Mouse (Mus musculus) frontal cortex, postnatal 25 days (tissue): Measurements from ENCODE around the gene Rnd2.
"Not testable (repeated sequence)": the region's sequence is repeated elsewhere in the genome, so short reads cannot be mapped to it uniquely, and the experiment has no call there.

ENCODE experiments used
- DNase-seq, 2 experiments: peaks; one replicate each; pipeline ENCODE4 v3.0.0; 2022; ENCODE audit warnings: low spot score in 2 of 2

The Rnd2 gene

GRCm38 (mm10) chr11:101446860-101447259, 17.9 kb upstream of the Rnd2 start:
- DNase-seq: not testable (repeated sequence)

DNA sequence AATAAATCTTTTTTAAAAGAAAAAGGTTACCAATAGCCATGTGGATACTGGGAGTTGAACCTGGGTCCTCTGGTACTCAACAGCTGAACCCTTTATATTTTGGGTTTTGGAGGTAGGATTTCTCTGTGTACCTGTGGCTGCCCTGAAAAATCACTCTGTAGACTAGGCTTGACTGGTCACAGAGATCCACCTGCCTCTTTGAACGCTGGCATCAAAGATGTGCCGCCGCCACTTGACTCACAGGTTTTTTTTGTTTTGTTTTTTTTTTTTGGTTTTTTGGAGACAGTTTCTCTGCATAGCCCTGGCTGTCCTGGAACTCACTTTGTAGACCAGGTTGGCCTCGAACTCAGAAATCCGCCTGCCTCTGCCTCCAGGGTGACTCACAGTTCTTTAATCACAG, 17.0 kb upstream of the Rnd2 start:
- no peak for DNase-seq

DNA sequence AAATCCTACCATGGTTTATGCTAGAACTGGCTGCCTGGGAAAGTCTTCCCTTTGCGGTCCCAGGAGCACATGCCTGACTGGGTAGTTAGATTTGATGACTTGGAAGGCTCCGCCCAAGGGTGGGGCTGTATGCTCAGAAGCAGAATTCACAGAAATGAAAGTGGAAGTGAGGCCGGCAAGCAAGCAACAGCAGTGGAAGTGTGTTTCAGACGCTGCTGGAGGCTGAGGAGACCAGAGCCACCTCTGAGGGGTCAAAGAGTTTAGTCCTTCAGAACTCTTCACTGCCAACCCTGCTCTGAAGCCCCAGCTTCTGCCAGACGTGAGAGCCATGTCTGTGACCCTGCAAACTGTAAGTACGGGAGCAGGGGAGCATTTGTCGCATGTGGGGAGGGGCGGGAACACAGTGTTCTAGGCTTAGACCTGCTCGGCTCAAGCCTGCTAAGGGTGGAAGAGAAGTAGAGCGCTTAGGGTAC, 16.5 kb upstream of the Rnd2 start, which contains the start of gene Ifi35:
TSS of gene Ifi35 (plus strand) at position 134 of the 473 bp plus-strand sequence.
- DNase-seq: no peak

DNA sequence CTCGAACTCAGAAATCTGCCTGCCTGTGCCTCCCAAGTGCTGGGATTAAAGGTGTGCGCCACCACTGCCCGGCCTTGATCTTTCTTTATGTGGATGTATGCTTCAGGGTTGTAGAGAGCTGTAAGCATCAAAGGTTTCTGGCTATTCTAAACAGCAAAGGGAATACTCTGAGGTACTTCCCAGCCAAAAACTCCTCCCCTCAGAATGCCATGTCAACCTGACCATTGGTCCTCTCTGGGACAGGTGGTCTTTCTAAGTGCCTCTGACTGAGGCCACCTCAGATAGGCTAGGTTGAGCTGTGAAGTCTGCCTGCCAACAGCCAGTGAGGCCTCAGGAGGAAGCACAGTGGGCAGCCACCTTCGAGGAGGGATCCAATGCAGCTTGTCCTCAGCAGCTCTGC, 15.9 kb upstream of the Rnd2 start:
- no peak for DNase-seq

DNA sequence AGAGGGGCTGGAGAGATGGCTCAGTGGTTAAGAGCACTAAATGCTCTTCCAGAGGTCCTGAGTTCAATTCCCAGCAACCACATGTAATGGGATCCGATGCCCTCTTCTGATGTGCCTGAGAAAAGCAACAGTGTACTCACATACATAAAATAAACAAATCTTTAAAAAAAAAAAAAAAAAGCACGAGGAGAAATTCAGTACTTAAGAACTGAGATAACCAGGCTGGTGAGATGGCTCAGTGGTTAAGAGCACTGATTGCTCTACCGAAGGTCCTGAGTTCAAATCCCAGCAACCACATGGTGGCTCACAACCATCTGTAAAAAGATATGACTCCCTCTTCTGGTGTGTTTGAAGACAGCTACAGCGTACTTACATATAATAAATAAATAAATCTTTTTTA, 15.2 kb upstream of the Rnd2 start:
- not testable (repeated sequence) for DNase-seq

DNA sequence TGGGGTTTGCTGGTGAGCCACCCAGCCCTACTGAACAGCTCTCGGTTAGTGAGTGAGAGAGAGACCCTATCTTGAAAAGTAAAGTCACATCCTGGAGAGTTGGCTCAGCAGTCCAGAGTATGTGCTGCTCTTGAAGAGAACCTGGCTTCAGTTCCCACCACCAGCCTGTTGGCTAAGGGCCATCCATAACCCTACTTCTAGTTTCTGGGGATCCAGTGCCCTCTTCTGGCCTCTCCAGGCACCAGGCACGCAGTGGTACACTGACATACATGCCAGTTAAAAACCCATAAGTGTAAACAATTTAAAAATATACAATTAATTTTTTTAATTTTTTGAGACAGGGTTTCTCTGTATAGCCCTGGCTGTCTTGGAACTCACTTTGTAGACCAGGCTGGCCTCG, 14.4 kb upstream of the Rnd2 start:
- DNase-seq: no peak

- no peak for DNase-seq
These were observed 13.3 kb upstream of the Rnd2 start for GRCm38 (mm10) chr11:101451536-101451935.

DNA sequence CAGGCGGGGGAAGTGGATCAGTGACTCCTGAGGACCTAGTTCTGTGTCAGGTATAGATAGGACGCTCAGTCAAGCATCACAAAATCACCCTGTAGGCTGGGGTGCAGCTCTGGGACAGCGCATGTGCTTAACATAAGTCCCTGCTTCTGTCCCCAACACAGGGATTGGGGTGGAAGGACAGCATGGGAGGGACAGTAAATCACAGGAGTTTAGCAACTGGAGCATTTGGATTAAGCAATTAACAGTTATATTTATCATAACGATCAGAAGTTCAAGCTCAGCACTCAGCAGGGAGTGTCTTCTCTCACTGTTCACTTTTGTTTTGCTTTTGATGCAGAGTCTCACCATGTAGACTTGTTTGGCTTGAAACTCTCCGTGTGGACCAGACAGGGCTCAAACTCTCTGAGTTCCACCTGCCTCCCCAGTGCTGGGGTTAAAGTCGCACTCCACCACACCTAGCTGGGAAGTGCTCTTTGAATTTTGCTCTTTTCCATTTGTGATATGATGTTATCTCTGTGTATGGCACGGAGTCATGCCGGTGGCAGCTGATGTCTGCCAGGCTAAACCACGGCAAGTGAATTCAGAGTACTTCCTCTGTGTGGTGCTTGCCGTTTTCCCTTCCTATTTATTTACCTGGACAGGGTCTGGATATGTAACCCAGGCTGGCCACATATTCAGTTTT, 12.6 kb upstream of the Rnd2 start:
- no peak for DNase-seq

DNA sequence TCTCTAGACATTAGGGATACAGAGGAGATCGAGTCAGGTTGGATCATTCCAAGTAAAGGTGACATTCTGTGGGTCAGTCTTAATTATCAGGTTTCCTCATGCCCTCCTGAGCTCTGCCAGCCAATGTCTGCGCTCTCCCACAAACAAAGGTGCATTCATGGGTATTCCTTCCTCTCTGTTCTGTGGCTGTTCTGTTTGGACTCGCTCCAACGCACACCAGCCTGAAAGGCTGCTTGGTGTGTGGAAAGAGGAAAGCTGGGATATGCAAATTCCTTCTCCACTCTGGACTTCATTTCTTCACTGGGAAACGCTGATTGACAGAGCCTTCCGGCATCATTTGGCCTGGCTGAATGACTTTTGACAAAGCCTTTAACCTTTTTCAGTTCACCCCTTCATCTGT, 10.1 kb upstream of the Rnd2 start:
- no peak for DNase-seq

DNA sequence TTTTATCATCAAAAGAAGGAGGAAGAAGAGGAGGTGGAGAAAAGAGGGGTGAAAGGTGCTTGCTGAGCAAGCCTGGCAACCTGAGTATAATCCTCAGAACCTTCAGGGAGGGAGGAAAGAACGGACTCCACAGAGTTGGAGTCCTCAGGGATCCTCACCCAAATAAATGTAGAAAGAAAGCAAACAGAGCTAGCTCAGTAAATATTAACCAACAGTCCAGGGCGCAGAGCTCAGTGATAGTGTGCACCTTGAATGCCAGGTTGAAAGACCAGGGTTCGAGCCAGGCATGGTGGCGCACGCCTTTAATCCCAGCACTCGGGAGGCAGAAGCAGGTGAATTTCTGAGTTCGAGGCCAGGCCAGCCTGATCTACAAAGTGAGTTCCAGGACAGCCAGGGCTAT, 9.2 kb upstream of the Rnd2 start:
- DNase-seq: no peak

DNA sequence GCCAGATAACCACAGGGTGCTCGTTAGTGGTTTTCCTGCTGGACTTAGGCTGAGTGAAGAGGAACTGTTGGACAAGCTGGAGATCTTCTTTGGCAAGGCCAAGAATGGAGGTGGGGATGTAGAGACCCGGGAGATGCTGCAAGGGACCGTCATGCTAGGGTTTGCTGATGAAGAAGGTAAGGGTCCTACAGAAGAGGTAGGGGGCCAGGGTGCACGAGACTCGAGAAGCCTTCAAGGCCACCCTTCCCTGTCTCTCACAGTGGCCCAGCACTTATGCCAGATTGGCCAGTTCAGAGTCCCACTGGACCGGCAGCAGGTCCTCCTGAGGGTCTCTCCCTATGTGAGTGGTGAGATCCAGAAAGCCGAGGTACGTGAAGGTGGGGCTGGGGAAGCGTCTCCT, 7.2 kb upstream of the Rnd2 start:
- DNase-seq: no peak

- DNase-seq: no peak
These were observed 6.6 kb upstream of the Rnd2 start for GRCm38 (mm10) chr11:101458217-101458616.

DNA sequence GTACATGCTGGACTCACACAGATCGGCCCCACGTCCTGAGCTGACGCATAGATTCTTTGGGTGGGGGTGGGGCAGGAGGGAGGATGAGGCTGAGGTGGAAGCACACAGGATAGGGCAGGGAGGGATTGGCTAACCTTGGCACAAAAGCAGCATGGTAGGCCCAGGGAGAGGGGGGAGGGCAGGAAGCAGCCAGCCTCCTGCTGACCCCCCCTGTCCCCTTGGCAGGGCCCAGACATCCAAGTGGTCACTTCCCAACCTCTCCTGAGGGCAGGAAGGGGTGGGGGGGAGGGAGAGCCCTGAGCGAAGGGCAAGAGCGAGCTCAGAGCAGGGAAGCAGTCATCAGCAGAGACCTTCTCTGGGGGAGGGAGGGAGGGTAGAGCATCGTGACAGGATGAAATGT, 5.1 kb upstream of the Rnd2 start:
- no peak for DNase-seq

- no peak for DNase-seq
These were observed 4.5 kb upstream of the Rnd2 start for GRCm38 (mm10) chr11:101460321-101460720.

DNA sequence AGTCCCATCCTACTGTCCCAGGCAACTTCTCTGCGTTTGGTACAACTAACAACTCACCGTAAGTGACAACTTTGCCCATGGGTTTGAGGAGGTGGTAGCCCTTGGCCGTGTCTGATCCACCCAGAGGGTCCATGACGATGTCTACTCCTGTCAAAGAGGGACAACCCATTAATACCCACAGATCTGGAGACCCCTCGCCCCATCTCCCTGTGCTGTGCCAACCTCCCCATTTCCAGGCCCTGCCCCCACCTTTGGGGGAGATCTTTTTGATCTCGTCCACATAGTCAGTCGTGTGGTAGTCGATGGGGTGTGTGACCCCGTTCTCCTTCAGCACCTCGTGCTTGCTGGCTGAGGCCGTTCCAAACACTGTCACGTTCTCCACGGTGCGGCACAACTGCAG, 2.7 kb upstream of the Rnd2 start:
- DNase-seq: no peak

DNA sequence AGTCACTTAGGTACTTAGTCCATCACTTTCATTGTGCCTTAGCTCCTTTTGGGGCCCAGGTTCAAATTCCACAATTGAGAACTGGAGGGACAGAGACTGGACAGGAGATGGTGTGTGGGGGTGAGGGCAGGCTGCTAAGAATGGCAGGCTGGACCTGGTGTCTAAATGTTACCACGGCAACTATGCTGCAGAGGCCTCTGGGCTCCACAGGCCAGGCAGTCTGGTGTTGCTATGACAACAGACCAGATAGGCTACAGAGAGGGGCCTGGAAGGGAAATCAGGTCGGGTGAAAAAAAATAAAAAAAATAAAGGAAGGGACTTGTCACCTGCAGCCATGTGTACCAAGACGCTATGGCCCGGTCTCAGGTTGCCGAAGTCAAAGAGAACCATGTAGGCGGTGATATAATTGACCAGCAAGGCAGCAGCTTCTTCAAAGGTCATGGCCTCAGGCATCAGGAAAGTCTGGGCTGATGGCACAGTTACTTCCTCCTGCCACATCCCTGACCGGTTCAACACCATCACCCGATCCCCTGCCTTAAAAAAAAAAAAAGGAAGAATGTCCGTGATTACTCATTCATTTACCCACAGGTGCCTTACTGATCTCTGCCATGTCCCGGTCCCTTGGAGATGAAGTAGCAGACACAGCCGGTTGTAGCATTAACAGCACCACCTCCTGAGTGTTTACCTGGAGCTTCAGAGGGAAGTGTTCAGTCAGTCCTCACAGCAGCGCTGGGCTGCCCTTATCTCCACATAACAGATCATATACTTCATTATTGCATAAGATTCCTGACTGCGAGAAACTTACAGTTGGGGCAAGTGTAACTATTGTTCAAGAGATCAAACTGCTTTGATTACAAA, 2.0 kb upstream of the Rnd2 start:
- no peak for DNase-seq

DNA sequence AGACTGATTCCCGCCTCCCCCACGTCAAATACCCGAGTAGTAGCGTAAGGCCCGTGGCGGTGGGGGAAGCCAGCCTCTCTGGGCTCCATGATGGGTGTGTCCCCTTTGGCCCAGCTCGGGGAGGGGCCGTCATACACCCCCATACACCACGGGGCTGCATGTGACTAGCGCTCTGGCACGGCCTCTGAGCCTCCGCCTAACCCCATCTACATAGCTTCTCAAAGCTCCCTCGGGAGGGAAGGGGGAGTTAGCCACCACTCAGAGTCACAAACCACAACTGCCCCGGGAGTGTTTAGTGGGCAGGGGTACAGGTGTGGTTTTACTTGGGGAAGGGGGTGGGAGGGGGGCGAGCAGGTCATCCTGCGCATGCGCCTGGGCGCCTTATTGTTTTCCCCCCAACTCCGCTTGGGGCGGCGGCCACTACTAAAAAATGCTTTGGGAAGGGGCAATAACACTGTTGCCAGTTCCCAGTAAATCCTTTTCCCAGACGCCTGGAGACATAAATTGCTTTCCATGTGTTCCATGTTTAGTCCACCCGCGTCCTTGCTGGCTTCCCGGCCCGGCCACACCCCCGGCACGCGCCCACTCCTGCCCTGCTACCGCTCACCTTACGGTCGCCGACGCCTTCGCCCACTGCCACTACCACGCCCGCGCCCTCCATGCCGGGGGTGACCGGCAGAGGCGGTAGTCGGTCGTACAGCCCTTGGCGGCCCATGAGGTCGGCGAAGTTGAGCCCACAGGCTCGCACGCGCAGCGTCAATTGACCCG, 486 bp downstream of the Rnd2 start:
- no peak for DNase-seq

- DNase-seq: no peak
These were observed 1.2 kb downstream of the Rnd2 start, which contains the start of gene Vat1 for GRCm38 (mm10) chr11:101465869-101466551. TSS of gene Vat1 (minus strand) at chr11:101466230.

DNA sequence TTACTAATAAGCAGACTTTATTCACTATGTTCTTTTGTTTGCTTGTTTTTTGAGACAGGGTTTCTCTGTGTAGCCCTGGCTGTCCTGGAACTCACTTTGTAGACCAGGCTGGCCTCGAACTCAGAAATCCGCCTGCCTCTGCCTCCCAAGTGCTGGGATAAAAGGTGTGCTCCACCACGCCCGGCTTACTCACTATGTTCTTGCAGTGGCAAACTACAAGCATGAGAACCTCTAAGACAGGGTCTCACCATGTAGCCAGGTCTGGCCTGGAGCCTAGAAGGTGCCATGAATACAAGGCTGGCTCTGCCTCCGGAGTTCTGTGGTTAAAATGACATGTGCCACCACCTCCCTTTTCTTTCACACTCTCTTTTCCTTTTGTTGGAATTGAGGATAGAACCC, 1.8 kb downstream of the Rnd2 start:
- not testable (repeated sequence) for DNase-seq

GRCm38 (mm10) chr11:101467477-101468262, 2.9 kb downstream of the Rnd2 start:
- peak; percentile 46 to 54 for DNase-seq

DNA sequence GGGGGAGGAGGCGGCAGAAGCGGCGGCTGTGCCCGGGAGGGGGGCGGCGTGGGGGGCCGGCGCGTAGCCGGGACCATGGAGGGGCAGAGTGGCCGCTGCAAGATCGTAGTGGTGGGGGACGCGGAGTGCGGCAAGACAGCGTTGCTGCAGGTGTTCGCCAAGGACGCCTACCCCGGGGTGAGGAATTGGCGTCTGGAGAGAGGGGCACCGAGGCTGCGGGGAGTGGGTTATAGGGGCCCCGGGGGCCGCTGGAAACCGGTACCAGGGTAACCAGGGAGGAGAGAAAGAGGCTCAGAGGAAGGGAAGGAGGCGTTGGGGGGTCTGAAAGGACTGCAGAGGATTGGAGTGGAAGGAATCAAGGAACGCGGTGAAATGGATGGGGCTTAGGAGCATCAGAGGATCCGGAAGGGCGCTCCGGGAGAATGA, 3.5 kb downstream of the Rnd2 start:
- no peak for DNase-seq
